Mouse (Mus musculus) left cerebral cortex, adult 9 months (tissue): ENCODE results near the gene Ankmy2.

Experiments
- DNase-seq, 2 experiments: peaks; one replicate each; pipeline ENCODE4 v3.0.0; 2022; ENCODE audit warnings: low spot score in 2 of 2

Ankmy2 gene

DNA sequence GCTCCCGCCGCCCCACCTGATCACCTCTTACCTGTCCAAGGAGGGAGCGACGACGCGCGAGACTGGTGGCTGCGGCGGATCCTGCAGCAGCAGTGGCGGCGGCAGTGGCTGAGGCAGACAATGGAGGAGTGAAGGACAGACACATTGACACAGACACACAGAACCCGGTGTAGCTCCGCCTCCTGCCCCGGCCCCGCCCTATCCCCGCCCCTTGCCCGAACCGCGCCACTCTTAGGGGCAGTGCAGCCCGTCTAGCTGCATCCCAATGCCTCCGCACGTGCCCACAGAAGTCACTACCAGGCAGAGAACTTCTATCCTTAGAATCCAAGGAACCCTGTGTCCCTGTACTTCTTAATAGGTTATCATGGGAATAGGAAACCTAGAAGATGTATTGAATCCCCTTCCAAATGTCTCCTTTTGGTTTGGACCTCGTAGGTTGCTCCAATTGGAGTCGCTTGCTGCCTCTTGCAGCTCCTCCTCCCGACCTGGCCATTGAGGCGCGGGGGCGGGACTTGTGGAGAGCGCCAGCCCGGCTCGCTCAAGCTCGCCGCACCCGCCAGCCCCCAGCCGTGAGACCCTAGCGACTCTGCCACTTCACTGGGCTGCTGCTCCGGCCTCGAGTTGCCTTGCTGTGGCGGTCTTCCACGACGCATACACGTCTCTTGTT lies at the start of gene Ankmy2:
Gene Ankmy2 (plus strand): TSS at position 478 of the 667 bp plus-strand sequence.
- DNase-seq = peak in 1 of 2 experiments; percentile 85

DNA sequence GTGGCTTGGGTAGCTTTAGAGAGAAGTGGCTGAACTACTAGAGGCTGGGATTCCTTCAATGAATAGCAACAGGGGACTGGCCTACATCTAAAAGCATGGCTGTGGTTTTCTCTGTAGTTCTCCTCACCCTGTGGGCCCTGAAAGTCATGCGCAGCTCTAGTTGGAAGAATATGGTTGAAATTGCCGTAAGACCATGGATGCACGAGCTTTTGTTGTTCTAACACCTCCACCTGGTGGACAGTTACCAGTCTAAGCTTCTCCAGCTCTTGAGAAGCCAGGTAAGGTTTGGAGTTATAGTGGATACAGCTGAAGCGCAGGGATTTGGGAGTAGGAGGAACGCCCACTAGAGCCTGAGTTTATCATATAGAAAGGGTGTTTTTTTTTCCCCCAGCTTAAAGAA lies 48.5 kb upstream of the Ankmy2 start:
- peak in 1 of 2 experiments; percentile 34 for DNase-seq

DNA sequence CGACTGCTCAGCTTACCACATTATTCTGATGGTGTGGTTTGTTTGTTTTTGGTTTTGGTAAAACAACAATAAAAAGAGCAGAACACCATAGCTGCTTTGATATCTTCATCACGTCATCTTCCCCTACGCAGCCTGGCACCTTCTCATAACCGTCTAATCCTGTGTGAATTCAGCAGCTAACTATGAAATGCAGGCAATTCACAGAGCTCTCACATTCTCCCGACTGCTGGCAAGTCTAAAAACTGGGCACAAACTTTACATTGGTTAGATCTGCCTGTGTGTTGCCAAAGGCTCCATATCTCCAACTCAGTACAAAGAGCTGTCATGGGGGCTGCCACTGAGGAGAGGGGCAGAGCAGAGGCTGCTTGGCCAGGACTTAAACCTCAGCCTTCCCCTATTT lies 46.5 kb upstream of the Ankmy2 start:
- no peak for DNase-seq

DNA sequence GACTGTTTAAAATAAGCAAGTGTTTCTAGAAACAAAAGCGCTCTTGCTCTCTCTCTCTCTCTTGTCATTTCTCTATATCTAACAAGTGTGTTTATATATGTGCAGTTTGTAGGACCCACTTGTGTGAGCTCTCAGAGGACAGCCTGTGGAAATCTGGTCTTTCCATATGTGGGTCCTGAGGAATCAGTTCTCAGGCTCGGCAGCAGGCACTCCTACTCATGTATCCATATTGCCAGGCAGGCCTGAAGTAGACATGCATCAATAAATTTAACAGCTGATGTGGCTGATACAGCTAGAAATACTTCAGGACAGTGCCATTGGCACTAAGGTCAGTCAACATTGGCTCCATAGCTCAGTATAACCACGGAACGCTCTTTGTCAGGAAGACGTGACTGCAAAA lies 45.8 kb upstream of the Ankmy2 start:
- no peak for DNase-seq

DNA sequence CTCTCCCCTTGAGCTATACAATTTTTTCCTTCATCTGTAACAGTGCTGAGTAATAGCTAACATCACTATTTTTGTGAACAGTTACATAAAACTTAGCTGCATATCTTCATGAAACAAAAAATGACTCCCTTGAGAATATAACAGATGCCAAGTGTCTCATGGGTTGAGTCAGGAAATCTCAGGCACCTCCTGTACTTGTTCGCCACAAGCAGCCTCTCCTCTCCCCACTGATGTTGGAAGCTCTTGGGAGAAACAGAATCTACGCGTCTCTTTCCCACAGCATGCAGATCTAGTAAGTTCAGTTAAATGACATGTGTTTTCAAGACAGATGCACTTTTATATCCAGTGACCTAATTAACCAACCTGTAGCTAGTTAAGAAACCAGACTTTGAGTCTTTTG lies 44.8 kb upstream of the Ankmy2 start:
- peak in 1 of 2 experiments; percentile 37 for DNase-seq

DNA sequence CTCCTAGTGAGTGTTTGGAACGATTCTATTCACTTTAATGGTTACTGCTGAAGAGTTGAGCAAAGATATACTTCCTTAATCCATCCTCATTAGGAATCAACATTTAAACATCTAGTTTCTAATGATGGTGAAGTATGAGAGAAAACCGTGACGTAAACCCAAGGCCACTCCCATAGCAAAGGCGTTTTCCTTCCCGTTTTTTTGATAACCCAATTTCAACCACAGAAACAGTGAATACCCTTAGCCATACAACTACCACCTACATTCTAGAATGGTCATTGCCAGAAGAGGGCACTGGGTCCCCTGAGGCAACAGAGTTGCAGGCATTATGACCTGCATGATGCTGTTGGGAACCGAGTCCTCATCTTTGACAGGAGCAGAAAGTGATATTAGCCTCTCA lies 39.8 kb upstream of the Ankmy2 start:
- DNase-seq = no peak

DNA sequence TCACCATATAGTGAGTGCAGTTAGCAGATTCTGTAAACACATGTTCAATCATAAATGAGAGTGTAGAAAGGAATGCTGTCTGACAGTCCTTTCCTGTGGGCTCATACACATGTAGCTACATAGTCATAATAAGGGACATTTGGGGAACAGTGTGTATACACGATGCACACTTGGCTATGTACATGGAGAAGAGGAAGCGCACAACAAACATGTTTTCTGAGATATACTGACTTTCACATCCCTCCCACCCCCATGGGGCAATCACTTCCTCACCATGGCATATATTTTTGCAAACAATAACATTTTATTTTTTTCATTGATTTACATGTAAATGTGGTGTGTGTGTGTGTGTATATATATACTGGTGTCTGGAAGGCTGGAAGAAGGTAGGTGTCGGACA lies 37.7 kb upstream of the Ankmy2 start:
- no peak for DNase-seq

DNA sequence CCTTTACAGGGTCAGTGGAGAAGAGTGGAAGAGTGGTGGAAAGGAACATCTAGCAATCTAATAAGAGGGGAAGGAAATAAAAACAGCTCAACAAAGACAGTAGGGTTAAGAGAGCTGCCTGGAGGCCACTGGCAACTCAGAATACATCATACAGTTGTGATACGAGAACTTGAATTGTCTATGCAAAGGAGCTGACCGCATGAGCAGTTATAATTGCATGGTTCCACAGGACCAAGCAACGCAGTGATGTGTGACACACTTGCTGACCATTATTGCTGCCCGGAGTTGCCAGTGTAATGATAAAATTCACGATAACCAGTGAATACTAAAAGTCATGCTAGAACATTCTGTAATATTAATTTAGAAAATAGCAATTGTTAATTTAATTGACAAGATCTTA lies 30.9 kb upstream of the Ankmy2 start:
- DNase-seq = no peak

DNA sequence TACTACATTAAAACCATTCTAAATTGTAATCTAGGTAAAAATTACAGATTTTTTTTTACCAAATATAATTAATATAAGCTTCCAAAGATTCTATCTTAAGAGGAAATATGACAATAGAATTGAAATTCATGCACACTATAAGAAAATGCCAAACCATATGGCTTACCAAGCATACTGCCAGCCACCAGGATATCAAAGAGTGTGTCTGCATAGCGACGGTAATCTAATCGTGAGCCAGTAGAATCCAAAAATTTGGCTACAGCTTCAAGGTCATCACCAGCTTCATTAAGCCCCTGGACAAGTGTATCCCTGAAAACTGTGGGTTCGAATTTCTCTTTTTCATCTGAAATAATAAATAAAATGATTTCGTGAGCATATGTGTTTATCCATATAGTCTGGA lies 27.1 kb upstream of the Ankmy2 start:
- no peak for DNase-seq

DNA sequence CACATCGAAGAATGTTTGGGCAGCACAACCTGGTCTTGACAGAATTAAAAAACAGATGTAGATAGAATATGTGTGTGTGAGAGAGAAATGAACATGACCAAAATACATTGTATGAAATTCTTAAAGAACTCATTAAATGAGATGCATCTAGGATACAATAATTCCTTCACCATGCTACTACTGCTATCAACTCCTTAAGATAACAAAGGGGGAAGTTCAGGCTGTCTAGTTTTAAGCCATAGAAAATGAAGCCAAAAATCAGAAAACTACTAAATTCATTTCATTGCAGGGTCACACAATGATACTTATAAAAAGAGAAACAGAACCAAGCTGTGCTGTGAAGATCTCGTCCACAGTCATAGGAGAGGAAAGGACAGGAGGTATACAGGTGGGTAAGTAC lies 24.7 kb upstream of the Ankmy2 start:
- DNase-seq = no peak

DNA sequence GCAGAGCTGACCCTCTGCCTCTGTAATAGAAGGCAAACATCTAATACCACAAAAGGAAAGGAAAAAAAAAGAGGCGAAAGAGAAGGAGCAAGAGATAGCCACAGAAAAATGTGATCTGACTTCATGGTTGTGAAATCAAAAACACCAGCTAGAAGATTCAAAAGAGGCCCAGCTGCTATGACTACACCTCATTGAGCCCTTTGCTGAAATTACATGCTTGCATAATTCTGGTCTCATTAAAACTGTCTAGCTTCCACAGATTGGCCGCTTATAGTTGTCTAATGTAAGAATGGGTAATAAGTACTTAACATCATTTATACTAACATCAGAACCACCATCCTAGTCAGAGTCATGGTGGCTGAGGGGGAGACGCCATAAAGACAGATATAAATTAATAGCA lies 24.2 kb upstream of the Ankmy2 start:
- DNase-seq = no peak

DNA sequence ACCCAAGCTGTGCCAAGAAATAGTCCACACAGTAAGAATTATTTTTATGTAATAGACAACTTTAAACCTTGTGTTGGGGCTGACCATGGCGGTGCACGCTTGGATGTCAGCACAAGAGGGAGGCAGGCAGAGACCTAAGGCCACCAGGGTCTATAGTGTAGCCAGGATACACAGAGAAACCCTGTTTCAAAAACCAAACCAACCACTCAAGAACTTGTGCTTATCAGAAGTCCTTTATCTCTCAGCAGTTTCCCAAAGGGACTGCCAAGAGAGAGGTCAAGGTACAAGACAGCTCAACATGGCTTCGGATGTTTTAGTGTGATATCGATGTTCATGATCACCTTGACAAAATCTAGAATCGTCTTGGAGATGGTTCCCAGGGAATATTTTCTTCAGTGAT lies 23.4 kb upstream of the Ankmy2 start:
- DNase-seq = no peak

DNA sequence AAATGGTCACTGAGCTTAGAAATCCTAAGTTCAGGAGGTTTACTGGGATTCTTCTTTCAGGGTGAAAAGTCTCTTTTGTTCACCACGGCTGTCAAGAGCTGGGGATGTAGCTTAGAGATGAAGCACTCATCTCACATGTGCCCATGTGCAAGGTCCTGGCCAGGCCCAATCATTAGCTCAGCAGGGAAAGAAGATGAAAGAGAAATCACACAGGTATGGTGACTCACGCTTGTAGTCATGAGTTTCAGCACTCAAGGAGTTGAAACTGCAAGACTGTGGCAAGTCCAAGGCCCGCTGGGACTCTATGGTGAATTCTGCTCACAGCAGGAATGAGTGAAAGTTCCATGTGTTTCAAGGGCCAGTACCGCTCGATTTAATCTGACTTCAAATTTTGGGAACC lies 22.8 kb upstream of the Ankmy2 start:
- no peak for DNase-seq

DNA sequence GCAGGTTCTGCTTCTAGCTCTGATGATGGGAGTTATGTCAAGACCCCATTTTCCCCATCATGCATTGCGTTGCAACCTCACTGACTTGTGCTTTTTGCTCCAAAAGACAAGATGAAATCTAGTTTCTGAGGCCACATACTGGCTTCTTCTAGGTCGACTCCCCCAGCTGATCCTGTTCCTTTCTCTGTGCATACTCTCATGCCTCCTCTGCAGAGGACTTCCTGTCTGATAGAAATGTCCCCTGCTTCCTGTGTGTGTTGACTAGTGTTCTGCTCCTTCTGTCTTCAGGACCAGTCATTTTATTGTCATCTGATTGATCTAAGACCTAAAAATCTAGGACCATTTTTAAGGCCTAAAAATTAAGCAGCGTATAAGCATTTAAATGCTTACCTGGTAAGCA lies 21.5 kb upstream of the Ankmy2 start:
- DNase-seq = no peak

DNA sequence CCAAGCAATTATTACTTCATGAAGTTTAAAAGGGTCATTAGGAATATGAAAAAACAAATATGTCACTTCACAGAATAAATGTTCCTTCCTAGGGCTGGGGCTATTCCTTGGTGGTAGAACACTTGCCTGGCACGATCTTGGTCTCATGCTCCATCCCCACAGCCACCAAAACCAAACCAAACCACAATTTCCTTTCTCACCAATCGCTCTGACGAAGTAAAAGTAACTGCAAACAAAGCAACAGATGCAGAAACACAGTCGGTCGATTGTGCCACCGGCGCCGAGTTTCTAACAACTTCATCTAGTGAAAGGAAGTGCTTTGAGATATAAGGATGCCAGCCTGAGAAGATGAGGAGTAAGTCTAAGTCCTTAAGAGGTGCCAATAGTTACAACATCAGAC lies 20.6 kb upstream of the Ankmy2 start:
- DNase-seq = no peak

DNA sequence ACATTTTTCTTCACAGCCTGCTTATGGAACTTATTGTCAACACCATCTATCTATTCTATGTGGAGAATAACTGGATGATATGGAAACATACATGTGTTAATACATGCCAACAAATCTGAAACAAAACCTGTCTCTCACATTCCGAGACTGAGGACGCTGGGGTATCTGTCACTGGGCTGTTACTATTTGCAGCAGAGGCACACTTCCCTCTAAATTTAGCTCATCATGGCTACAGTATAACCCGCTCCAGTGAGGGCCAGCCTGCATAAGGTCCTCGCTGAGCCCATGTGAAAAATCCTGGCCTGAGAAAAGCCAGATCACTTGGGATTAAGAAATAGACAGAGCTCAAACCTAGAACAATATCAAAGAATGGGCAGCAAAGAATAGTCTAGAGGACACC lies 19.7 kb upstream of the Ankmy2 start:
- no peak for DNase-seq

DNA sequence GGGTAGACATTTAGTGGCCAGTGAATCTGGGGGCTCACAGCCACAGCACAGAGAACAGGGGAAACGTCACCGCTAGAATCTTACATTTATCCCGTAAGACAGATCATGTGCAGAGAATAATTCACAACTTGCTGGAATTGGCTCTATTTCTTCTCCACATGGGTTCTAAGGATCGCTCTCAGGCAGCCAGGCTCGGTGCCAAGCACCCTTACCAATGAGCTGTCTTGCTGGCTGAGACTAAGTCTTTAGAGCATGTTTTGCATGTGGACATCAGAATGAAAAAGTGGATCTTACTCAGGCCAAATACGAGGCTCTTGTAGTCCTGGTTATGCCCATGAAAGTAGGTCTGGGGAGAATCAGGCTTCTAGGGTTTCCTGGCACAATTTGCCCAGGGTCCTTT lies 16.5 kb upstream of the Ankmy2 start:
- no peak for DNase-seq

DNA sequence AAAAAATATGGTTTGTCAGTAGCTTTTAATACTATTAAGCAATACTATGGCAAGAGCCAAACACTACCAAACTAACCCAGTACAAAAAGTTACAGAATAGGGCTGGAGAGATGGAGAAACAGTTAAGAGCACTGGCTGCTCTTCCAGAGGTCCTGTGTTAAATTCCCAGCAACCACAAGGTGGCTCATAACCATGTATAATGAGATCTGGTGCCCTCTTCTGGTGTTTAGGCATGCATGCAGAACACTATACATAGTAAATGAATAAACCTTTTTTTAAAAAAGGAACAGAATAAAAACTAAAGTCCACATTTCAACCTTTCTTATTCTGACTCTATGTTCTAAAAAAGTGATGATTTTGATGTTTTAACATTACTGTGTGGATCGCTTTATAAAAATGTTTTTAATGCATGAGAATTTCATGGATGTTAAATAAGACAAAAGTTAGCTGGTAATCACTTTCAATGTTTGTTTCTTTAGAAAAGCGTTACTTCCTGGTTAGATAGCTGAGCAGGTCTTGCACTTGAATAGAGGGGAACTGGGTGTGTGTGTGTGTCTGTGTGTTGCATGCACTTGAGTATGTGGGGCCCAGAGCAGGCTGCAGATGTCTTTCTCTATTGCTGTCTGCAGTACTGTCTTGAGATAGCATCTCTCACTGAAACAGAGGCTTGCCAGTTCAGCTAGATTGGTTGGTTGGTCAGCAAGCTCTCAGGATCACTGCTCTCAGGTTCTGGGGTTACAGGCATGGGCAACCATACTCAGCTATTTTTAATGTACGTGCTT lies 10.5 kb upstream of the Ankmy2 start:
- no peak for DNase-seq

DNA sequence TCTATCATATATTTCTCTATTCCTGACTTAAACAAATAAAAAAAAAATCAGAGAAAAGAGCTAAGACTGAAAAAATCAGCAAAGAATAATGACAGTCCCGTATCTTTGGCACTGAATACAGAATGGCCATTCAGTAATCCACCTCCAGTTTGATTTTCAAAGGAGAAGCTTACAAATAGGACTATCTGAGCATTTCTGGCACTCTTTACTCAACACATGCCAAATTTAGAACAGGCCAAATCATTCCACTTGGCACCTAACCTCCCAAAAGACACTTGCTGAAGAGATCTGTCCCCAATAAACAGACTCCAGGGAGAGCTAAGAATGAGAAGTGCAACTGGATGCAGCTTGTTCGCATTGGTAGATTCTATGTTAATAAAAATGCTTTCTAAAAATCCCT lies 6.6 kb upstream of the Ankmy2 start:
- no peak for DNase-seq

DNA sequence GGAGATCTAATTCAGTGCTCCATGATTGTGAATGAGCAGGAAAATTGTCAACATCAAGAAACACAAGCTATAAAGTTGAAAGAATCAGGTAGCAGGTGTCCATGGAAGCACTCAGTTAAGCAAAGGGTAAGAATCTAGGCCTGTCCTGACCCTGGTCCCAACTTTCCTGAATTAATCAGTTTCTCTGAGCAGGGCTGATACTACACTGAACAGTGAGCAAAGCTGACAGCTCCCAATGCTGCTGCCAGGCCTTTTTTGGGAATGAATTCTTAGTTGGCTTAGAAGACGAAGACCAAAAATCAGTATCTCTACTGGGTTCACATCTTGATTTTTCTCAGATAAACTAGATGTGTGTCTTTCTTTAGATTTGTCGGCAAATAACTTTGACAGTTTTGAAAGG lies 6.2 kb upstream of the Ankmy2 start:
- no peak for DNase-seq

DNA sequence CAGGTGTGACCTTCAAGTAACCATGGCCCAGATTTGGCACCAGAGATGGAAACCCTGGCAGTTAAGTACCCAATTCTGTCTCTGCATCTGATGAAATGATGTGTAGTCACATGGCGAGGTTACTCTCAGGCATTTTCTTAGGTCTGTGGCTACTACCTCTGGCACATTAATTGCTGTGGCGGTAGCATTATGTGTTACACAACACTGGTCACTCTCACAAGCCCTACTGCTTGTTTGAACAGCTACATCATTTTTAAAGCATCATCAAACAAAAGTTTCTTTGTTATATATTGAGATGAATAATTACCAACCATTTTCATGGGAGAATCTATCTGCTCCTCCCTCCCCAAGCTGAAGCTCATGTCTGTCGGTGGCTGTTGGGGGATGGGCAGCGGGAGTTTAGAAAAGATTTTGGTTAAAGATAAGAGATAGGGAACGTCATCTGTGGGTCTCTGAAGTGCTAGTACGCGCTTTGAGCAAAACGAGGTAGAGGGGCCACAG lies 1.7 kb upstream of the Ankmy2 start:
- peak in 1 of 2 experiments; percentile 39 for DNase-seq

DNA sequence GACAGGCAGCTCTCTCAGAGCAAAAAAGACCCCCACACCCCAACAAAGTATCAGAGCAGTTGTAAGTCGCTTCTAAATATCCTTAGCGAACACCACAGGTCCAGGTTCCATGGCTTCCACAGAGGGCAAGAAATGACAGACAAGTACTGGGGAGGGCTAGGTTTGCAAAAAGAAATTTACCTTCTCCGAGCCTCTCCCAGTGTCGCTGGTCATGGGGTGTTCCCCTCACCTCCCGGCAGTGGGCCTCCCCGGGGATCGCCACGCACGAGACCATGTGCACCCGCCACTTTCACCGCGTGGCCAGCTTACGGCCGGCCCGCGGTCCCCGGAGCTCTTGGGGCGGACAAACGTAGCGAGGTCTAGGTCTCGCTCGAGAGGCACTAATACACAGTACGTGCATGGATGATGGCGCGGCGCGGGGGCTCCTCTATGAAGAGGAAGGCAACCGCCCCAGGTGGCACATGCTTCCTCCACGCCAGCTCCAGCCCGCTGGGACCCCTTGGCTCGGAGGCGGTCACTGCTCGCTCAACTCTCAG lies 745 bp upstream of the Ankmy2 start:
- DNase-seq = peak in 1 of 2 experiments; percentile 19

DNA sequence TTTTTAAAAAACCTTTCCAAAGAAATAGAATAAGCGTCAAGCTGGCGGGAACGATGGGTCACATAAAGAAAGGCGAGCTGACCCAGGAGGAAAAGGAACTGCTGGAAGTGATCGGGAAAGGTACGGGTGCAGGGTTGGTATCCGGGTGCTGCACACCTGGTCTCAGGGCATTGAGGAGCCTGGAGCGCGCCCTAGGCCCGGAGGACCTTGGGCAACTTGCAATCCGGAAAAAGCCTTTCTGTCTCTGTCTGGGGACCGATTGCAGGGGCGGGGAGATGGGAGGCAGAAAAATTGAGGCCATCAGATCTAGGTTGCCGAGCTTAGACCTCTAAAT lies 357 bp downstream of the Ankmy2 start:
- no peak for DNase-seq
